Mouse (Mus musculus) G1E (cell line): ENCODE measurements at regions not wholly inside any gene's neighbourhood (a gene's known extent, or its start where the extent isn't known, plus 50 kb on each side); places are given as distances from the start of the nearest gene placed in this dataset.

Source experiments
- CTCF ChIP-seq: IDR thresholded peaks from 2 replicates; pipeline ENCODE4 v1.5.1; 2012; ENCODE audit warnings: low read depth, low read length, inconsistent platforms, mixed read lengths
- GATA1 ChIP-seq: IDR thresholded peaks from 2 replicates; pipeline ENCODE4 v1.6.1; 2012; ENCODE audit warnings: borderline replicate concordance, low read length, inconsistent platforms, mixed read lengths
- TAL1 ChIP-seq: conservative IDR thresholded peaks from 2 replicates; pipeline ENCODE4 v1.6.1; 2012; ENCODE audit warnings: low read depth, low read length, inconsistent platforms, mixed read lengths

DNA sequence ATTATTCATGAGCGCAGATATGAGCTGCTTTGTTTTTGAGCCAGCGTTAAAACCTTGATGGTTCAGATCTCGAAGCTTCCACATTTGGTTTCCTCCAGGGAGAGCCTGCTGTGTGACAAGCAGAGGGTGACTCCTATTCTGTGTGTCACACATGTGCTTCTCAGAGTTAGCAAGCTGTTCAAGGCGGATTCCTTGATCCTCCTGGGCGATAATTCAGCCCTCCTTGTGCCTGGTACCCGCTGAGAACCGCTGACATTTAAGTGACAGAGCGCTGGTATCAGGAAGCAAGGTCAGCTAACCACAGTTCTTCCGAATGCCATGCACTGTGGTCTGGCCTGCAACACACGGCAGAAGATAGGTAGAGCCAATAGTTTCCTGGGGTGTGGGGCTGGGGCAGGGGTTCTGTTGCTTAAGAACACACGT is 294.5 kb upstream of the Arglu1 start:
- no peak for TF ChIP-seq CTCF
- no peak for TF ChIP-seq TAL1
- no peak for TF ChIP-seq GATA1
